Mouse (Mus musculus) adrenal gland, adult 8-10 months (tissue): ENCODE measurements at regions not wholly inside any gene's neighbourhood (a gene's known extent, or its start where the extent isn't known, plus 50 kb on each side); places are given as distances from the start of the nearest gene placed in this dataset.

ENCODE experiments used
- DNase-seq: peaks from one replicate; pipeline ENCODE4 v3.0.0; 2022

DNA sequence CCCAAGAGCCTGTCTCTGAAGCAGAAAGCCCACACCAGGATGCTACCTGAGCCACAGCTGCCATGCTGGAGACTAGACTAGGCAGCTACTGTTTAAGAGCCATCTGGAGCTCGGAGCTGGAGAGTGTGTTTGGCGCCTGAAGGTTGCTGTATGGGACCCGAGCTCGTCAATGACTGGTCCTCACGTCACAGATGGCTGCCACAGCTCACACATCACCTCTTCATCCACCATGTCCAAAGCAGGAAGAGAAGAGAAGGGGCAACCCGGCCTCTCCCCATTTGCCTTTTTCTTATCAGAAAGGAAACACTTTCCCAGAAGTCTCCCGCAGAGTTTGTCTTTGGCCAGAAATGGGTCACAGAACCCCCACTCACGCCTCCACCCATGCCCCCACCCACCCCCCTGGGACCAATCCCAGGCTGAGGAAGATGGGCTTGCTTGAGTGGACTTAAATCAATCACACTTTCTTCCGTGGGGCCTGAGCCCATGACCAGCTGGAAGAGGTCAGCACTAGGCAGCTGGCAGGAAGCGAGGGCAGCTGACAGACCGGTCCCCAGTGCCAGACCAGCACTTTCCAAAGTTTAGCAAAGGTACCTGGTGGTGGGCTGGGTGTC, 53.5 kb upstream of the Ptpn1 start:
- no peak for DNase-seq

DNA sequence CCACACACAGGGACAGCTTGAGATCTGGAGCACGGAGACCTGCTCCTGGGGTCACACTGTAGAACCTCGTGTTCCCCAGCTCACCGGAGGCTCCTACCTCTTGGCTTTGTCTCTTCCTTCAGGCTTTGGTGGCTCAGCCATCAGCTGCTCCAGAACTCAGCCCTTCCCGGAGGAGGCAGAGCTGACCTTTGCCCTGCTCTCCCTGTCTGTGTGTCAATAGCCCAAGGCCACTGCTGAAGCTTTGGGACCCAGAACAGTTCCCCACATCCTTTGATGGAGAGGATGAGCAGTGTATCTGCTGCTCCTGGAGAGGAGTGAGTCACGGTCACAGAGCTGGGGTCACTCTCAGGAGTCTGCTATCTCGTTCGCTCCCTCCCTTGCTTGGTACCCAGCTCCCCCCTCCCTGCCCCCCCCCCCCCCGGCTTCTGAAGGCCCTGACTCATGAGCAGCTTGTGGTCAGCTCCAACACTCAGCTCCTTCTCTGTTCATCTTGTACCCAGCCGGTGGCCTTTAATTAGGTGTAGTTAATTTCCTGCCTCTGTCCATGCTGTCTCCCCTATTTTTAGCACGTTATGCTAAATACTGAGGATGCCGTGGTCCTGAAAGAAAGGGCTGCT, 54.5 kb upstream of the Ptpn1 start:
- no peak for DNase-seq

DNA sequence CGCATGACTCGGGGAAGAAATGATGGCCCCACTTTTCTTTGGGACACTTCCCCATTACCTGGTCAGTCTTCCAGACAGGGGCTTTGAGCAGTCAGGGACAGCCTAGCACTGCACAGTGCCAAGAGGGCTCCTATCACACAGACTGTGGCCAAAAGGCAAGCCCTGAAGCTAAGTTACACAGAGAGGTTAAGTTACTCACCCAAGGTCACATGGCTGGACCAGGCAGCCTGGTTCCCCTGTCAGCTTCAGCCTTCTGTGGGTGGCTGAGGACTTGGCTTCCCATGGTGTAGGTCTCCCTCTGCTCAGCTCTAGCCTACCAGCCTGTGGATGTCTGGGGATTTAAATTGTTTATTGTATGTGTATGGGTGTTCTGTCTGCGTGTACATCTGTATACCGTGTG, 59.4 kb upstream of the Ptpn1 start:
- no peak for DNase-seq

DNA sequence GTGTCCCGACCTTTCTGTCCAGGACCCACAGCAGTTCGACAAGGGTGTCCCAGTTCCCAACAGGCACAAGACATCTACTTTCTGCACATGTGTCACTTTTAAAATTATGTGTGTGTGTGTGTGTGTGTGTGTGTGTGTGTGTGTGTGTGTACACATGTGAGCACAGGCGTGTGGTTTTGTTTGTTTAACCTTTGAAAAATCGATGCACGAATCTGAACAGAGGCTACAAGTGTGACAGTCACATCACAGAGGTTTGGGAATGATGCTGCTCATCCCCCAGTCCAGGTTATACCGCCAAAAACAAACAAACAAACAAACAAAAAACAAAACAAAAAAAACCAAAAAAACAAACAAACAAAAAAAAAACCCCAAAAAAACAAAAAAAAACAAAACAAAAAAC, 61.7 kb upstream of the Ptpn1 start:
- no peak for DNase-seq

DNA sequence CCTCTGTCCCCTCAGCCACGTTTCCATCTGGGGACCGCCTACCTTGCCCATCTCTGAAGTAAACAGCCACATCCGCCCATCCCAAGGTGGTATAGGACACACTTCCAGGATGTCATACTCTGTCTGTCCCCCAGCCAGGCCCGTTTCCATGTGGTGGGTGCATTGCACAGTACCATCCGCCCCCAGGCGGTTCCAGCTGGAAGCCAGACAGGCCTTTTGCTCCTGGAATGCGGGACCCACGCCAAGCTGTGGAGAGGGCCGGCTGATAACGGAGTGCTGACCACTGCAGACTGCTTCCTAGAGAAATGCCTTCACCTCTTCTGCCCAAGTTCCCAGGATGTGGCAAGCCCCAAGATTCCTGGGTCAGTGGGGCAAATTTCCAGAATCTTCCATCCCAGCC, 65.1 kb upstream of the Ptpn1 start:
- peak; percentile 82 for DNase-seq

DNA sequence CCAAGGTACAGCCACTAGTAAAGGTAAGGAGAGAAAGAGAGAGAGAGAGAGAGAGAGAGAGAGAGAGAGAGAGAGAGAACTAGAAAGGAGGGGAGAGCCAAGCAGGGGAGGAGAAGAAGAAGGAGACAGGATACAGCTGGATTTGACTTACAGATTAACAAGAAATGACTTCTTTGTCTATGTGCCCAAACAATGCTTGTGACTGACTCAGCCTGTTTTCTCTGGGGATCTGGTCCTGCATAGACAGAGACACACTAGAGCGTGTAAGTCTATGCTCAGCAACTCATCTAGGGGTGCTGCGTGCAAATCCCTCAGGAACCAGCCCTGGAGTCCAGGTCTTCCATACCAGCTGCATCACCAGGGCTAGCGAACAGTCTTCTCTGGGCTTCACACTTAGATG, 66.3 kb upstream of the Ptpn1 start:
- DNase-seq: no peak

DNA sequence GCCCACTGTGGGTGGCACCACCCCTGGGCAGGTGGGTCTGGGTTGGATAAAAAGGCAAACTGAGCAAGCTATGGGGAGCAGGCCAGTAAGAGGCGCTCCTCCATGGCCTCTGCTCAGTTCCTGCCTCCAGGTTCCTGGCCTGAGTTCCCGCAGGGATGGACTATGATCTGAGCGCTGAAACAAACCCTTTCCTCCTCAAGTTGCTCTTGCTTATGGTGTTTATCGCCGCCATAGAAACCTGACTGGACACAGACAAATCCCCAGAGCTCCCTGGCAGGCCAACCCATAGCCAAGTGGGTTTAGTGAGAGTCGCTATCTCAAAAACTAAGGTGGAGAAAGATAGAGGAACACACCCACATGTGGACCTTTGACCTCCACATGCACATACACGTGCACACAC, 67.2 kb upstream of the Ptpn1 start:
- DNase-seq: no peak

DNA sequence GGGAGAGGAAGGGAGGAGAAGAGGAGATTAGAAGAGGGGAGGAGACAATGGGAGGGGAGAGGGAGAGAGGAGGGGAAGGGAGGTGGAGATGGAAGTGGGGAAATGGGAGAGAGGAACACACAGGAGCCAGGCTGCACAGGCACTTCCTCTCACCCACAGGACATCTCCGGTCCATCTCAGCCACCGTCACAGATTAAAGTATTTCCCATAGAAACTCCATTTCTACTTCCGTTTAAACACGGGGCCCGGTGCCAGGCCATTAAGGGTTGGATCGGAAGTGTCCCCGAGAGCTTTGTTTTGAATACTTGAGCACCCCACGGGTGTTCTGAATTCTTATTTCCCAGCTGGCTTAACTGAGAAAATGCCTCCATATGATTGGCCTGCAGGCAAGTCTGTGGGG, 67.6 kb upstream of the Ptpn1 start:
- no peak for DNase-seq

DNA sequence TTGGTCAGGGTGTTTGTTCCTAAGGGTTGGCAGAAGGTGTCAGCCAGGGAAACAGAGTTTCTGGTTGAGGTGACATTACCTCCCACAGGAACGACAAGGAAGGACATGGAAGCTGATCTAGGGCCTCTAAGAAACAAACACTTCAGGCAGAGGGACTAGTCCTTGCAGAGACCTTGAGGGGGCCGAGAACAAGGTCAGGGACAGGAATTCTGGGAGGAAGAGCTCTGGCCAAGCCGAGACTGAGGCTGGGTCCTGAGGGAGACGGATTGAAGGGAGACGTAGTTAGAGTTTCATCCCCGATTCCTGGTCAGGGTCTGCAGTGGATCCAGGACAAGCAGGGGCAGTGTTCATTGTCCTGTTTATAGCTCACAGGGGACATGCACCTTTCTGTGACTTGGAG, 68.2 kb upstream of the Ptpn1 start:
- no peak for DNase-seq

DNA sequence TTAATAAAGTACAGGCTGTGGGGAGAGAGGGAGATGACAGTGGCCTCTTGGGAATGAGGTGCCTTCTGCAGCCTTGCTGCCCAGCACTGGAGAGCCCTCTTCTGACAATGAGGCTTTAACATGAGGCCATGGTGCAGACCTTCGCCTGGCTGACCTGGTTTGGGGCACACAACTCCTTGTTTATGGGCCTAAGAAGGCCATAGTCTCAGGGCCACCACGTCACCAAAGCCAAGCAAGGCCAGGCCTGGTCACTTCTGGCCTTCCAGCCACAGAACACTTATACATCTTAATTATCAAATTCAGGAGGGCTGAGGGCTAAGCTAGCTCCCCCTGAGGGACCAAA, 70.7 kb upstream of the Ptpn1 start:
- DNase-seq: peak; percentile 90

DNA sequence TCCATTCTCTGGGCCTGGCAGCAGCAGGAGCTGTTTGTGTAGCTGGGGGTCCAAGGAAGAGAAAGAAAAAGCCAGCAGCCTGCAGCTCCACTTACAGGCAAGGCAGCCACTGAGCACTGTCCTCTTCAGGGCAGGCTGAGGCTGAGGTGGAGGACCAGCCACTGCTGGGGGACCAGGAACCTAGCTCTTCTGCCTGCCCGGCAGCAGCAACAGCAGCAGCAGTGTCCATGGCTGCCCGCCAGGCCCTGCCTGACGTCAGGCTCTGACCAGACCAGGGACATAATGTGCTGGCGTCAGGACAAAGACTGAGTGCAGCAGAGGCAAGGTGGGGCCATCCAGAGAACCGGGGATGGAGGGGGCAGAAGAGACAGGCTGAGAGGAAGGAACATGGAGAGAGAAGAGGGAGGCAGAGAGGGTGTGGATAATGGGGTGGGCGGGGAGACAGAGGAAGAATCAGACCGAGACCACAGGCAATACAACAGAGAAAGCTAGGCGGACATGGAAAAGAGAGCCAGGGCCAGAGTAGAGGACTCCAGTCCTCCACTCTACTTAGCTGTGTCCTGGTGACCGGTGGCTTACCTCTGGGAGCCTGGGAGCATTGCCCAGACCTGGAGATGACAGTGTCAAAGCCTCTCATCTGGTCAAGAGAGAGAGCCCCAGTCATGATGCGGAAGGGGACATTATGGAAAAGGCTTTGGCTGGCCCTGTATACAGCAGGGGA, 71.2 kb upstream of the Ptpn1 start:
- peak; percentile 96 for DNase-seq

DNA sequence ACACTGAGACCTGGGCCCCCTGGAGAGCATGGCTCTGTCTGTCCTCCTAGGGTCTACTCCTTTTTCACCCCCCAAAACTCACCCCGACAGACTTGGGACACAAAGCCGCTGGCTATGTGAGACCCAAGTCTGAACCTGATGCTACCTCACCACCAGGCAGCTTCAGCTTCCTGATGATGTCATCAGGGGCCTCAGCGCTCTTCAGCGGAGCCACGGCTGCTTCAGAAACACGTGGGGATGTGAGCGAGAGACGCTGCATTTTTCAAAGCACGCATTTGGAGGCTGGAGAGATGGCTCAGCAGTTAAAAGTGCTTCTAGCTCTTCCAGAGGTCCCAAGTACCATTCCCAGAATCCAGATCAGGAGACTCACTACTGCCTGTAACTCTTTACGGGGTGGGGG, 72.3 kb upstream of the Ptpn1 start:
- no peak for DNase-seq

DNA sequence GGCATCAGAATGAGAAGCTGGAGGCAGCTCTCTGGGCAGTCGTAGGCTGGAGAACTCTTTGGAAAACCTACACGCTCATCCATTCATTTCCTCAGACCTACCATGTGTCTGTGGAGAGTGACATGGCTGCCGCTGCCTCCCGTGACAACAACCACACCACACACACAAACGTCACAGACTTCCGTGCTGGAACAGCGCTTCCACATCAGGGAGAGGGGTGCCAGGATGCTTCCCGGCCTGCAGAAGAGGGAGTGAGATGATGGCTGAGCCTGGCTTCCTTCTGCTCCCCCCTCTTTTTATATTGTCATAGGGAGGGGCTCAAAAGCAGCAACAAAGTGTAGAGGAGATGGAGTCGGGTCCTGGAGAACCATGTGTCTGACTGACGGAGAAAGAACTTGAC, 73.5 kb upstream of the Ptpn1 start:
- no peak for DNase-seq

DNA sequence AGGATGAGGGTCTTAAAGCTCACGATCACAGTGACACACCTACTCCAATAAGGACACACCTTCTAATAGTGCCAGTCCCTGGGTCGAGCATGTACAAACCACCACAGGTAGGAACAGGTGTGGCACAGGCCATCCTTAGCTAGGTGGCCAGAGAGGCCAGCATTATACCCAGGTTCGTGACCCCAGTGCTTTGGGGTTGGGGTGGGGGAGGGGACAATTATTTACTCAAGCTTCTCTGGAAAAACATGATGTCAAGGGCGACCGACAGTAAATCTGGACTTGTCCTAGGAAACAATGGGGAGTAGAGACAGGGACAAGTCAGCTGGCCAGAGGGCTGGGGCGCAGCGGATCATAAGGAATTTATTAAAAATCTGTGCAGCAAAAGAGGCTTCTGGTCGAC, 73.9 kb upstream of the Ptpn1 start:
- DNase-seq: no peak

DNA sequence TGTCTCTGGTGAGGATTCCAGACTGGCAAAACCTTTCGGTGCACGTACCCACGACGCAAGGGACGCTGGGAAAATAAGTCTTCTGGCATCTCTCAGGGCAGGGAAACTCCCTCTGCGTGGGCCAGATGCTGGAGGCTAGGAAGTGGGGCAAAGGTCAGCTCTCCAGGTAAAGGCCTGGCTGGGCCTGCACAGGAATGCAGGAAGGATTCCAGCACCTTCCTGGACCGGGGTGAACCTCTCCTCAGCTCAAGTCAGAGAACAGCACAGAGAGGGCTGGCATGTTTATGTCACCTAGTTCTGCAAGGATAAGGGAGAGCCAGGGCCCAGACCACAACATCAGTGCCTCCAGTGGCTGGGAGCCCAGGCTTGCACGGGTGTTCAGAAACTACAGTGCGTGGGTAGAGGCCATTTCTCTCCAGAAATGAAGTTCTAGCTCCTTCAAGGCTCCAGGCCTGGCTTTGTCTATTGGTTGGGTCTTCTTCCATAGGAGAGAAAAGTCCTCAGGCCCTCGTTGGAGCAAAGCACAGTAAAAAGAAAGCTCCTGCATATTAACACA, 74.9 kb upstream of the Ptpn1 start:
- no peak for DNase-seq

DNA sequence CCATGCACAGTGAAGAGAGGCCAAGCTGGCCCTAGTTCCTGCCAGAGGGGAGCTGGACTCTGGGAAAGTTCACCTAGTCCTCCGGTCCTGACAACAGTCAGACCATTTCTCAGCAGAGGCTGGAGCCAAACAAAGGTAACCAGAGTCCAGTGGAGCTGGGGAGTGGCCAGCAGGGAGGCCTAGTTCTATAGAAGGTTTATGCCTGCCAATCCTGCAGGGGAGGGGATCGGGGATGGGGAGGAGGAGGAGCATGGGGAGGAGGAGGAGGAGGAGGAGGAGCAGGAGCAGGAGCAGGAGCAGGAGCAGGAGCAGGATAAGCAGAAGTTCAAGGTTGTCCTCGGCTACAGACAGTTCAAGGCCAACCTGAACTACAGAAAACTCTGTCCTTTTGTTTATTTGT, 75.8 kb upstream of the Ptpn1 start:
- no peak for DNase-seq

DNA sequence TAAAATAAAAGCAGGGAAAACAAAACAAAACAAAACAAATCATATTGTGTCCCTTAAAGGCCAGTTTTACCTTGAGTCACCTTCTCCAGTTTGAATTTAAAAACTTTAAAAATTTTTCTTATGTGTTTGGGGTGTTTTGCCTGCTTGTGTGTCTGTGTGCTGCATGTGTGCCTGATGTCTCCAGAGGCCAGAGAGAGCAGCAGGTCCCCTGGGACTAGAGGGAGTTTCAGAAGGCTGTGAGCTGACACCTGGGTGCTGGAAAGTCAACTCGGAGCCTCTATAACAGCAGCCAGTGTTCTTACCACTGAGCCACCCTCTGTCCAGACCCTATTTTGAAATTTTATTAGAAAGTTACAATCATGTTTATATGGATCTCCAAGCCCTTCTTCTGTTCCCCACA, 77.8 kb upstream of the Ptpn1 start:
- DNase-seq: no peak

DNA sequence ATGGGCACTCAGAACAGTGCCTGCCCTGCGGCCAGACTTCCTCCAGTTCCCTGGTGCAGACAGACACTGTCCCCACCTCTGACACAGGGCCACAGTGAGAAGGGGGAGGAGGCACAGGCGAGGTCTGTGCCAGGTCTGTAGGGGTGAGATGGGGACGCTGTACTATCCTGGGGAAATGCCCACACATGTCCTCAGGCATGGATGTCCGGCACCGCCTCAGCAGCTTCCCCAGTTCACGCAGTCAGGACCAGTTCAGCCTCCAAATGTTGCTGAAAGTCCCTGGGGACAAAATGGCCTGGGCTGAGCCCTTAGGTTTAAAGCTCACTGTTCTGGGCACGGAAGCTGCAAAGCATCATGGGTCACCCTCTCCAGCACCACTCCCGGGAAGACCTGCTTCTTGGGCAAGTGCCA, 78.4 kb upstream of the Ptpn1 start:
- peak; percentile 66 for DNase-seq

DNA sequence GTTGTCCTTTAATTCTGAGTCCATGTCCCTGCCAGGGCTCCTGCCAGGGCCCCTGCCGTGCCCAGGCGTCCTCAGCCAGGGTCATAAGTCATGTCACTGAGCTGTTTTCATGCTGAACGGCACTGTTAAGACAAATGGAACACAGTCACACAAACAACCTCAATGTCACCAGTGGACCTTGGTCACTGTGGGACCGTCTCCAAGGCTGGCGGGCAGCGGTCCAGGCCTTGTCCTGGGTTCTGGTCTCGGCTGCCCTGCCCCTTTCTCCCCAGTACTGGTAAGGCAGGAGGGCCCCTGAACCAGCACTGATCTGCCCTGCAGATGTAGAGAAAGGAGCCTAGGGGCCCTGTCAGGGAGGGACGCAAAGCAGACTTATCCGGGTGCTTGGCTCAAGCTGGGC, 79.3 kb upstream of the Ptpn1 start:
- peak; percentile 95 for DNase-seq

DNA sequence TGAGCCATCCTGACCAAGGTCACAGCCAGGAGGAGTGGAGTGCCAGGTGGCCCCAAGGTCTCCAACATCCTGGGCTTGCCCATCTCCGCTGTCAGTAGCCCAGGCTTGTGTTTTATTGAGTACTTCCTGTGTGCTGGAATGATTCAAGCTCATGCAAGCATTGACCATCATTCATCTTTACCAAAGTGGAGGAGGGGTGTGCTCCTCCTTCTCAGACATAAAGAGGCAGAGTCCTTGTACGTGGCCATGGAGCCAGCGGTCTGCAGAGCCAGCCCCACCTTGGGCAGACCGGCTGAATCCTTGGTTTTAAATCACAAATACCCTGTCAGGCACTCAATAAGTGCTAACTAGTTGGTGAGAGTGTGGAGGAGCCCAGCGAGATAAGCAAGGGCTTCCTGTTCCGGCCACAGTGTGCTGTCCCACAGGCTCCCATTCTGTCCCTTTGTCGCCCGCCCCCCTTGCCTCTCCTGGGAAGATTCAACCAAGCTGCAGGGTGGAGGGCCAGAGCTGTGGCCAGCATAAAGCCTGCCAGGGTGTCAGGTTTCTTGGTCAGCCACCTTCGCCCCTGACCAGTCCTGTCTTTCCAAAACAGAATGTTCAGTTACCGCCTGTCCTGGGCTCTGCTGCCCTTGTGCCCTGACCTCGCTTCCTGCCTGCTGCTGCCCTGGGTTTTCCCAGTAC, 80.5 kb upstream of the Ptpn1 start:
- peak; percentile 81 for DNase-seq

DNA sequence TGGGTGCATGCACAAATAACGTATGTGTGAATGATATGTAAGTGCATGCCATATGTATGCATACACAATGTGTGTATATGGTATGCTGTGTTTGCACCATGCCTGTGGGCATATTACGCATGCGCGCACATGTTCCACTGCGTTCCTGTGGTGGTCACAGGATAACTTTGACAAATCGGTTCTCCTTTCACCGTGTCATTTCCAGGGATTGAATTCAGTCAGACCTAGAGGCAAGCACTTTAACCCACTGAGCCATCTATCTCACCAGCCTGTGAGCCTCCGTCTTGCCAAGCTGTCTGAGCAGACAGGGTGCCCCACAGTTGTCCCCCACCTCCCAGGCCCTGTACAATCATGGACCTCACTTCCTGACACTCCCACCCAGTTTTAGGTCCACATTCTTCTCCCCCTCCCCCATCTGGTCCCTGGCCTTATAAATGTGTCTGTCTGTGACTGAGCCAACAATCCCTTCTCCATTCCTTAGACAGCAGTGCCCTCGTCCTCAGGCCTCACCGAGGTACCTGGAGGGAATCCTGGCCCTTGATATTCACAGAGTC, 81.8 kb upstream of the Ptpn1 start:
- DNase-seq: no peak

DNA sequence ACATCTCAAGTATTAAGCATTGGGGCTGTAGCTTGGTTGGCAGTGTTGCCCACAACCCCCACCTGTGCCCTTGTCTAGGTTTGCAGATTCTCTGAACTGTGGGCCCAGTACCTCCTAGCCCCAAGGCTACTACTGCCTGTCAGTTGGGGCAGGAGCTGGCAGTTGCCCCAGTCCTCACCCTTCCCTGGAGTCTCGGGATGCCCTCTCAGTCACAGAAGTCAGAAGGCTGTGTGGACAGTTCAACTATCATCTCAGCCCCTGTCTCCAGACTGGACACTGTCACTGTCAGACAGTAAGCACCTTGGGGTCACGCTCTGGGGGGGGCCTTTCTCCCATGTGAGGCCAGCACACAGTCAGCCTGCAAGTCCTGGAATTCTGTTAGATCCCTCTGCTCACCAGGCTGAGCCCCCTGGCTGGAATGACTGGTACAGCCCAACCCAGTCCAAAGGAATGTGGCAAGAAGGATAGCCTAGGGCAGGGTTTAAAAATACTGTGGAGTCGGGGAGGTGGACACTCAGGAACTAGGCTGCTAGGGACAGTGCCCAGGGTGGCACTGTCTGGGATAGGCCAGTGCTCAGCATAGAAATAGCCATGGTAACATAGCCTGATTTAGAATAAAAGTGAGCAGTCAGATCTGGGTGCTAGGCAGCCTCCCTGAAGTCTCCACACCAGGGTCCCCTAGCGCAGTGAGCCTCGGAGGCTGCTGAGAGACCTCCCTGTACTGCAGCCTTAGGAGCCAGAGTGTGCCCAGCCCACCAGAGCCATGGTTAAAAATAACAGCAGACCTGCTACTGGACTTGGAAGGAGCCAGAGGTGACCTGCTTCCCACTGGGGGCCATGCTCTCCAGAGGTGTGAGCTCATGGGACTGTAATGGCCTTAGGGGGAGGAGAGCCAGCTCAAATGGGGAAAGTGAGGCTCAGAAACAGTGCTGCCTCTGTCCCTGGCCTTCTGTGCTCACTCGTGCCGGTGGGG, 83.1 kb upstream of the Ptpn1 start:
- no peak for DNase-seq
